Mouse (Mus musculus): ENCODE measurements around the gene Gm10300. TPM values are rescaled to one million over a fixed set of nuclear protein-coding genes. Genes with fewer than 3 reads are reported as not detected.

The Gm10300 gene
- 0.23 TPM in 1 of 2 replicates, not detected in the other for total RNA-seq (2023)

GRCm38 (mm10) chr4:132074077-132074932 is at the start of gene Gm10300:
TSS of gene Gm10300 (plus strand) at chr4:132074697.

GRCm38 (mm10) chr4:132074933-132075769 is 654 bp downstream of the Gm10300 start, which contains the start of gene Epb41:
TSS of gene Epb41 (minus strand) at chr4:132075321.

Other genes with a start within 250 kb of the Gm10300 start
- gene Ptpru, start 236.4 kb upstream of the Gm10300 start, total RNA-seq (2023), result 2.6 and 3.5 TPM in 2 replicates
- 5.0 and 6.1 TPM in 2 replicates for gene Mecr, start 231.2 kb upstream of the Gm10300 start, total RNA-seq (2023)
- 55.9 and 78.9 TPM in 2 replicates for gene Srsf4, start 201.1 kb upstream of the Gm10300 start, total RNA-seq (2023)
- gene Tmem200b, start 152.9 kb upstream of the Gm10300 start, total RNA-seq (2023), result not detected in 2 replicates
- gene Epb41, start 624 bp downstream of the Gm10300 start, total RNA-seq (2023), result 62.6 and 66.6 TPM in 2 replicates
- not detected in 2 replicates for gene Oprd1, start 69.8 kb downstream of the Gm10300 start, total RNA-seq (2023)
- gene Ythdf2, start 137.6 kb downstream of the Gm10300 start, total RNA-seq (2023), result 39.0 and 46.9 TPM in 2 replicates
- gene Gmeb1, start 186.9 kb downstream of the Gm10300 start, total RNA-seq (2023), result 28.8 and 41.7 TPM in 2 replicates
- gene Taf12, start 199.7 kb downstream of the Gm10300 start, total RNA-seq (2023), result 30.0 and 35.4 TPM in 2 replicates
- gene Rab42, start 228.7 kb downstream of the Gm10300 start, total RNA-seq (2023), result not detected in 2 replicates